Mouse (Mus musculus): Measurements from ENCODE around the gene Aff3.

Gene Aff3

DNA sequence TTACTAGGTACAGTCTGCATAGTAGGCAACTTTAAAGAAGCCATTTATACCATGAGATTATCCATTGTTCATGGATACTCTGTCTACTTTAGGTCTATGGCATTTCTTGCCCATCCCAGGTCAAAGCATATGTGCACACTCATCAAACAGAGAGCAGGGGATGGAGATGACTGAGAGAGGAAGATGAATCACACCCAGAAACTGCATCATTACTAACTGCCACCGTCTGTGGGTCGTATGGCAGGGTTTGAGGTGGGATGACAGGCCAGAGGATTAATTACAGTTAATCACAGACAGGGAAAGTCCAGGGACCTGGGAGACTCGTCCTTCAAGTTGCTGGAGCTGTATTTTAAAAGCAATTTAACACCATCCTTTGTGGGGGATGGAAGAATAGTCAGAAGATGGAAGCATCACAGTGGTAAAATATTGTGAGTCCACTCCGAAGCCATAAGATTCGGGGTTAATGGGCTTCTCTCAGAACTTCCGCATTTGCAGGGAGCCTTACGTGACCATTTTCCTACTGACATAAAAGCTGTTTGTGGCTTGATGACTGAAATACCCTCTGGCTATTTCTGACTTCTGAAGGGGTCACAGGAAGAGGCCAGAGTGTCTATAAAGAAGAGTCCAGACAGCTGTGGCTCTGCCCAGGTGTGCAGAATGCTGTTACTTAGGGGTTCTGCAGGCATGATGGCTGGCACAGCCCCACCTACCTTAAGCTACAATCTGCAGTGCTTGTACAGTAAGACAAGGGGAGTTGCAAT lies 427.5 kb downstream of the Aff3 start:
- WGBS: 80% methylated on average over 7 of the region's 7 CpGs

DNA sequence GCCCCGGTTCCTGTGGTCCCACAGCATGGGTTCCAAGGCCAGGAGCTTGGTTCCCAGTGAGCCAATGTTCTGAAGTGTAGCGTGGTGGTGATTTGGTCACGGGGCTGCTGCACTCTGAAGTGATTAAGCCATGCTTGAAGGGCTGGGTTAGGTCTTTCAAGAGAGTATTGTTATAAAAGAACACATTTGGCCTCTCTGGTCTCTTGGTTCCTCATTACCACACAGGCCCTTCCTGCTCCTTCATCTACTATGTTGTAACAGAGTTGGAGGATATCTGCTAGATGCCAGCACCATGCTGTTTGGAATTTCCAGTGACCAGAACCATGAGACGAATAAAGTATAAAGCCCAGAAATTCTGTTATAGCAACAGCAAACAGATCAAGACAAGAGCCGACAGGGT lies 431.6 kb downstream of the Aff3 start:
- WGBS: 90% methylated on average over 5 of the region's 5 CpGs

- 86% methylated on average over 8 of the region's 8 CpGs for WGBS
Observed at GRCm38 (mm10) chr1:38230041-38230440, 434.7 kb downstream of the Aff3 start.

DNA sequence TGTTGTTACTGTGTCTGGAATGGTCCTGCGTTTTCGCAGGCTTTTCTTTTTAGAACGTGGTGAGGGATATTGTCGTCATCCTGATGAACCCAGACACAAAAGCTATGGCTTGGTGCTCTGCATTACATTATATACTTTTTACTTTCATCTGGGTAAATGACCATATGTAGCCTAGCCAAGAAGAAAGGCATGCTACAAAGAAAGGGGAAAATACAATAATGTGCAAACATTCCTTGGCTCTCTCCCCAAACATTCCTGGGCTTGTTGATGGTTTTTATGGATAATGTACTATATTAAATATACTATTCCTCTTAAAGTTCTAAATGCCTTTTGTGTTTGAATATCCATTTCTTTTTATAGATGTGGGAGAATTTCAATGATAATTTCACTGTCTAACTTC lies 435.9 kb downstream of the Aff3 start:
- 88% methylated on average over 4 of the region's 4 CpGs for WGBS

GRCm38 (mm10) chr1:38225166-38225565 lies 439.6 kb downstream of the Aff3 start:
- WGBS: 95% methylated on average over 3 of the region's 3 CpGs

GRCm38 (mm10) chr1:38222160-38222559 lies 442.6 kb downstream of the Aff3 start:
- WGBS: 58% methylated on average over 1 of the region's 1 CpGs

DNA sequence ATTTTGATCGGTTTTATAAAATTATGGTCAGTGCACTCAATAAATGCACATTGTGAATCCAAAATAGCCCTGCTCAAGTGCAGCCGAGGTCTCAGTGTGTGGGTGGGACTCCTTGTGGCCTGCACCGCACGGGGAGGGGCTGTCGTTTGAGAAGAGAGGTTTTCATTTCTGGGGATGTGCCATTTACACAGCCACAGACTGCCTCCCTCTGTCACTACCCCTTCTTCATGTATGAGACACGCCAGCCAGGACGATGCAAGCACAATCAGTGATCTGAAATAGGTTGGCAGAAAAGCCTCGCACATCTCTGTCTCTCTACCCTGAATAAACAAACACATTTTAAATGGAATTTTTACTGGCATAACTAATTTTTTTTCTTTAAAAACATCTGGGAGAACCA lies 443.3 kb downstream of the Aff3 start:
- 43% methylated on average over 8 of the region's 8 CpGs for WGBS

- WGBS: 64% methylated on average over 31 of the region's 31 CpGs
Observed at GRCm38 (mm10) chr1:38217912-38218795, 446.6 kb downstream of the Aff3 start.

DNA sequence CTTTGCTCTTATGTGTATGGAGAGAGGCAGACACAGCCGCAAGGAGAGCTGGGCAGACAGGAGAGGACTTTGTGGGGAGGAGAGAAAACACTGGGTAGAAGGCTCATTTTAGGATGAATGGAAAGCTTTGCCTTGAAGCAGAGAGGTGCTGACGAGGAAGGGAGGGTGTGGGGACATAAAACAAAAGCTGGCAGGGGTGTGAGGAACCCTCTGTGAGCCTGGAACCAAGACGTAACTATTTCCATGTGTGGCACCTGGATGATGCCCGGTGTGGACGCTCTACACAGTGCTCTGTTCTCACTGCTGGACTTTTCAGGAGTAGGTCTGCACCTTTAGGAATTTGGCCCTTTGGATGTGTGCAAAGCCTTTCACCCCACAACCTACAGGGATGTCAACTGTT lies 447.7 kb downstream of the Aff3 start:
- WGBS: 80% methylated on average over 5 of the region's 5 CpGs

DNA sequence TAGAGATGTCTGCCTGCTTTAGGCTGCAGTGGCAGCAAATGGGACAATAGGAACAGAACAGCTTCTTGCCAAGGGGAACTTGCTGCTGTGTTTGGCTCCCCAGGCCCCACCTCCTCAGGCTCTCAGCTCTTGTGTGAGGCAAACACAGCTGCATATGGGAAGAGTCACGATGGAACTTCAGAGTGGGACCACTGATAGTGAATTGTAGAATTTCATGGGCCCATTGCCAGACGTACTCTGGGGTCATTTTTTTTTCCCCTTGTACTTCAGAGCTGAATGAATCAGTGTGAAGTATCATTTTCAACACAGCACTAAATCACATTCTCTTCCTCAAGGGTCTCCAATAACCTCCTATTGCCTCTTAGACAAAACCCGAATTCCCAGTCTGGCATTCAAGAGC lies 451.4 kb downstream of the Aff3 start:
- WGBS: 75% methylated on average over 3 of the region's 3 CpGs

DNA sequence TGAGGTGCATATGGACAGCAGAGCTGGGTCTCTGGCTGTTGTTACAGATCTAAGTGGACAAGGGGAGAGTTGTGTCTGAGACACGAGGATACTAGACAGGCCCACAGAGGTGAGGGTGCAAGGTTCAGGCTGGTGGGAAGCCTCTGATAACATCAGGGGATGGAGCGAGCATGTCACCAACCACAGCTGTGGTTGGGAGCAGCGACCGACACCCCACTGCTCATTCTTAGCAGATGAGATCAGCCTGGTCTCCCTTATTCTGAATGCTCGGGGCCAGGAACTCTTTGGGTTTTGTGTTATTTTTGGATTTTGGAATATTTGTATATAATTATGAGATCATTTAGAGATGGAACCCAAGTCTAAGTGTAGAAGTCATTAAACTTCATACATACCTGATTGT lies 452.4 kb downstream of the Aff3 start:
- WGBS: 87% methylated on average over 5 of the region's 5 CpGs

DNA sequence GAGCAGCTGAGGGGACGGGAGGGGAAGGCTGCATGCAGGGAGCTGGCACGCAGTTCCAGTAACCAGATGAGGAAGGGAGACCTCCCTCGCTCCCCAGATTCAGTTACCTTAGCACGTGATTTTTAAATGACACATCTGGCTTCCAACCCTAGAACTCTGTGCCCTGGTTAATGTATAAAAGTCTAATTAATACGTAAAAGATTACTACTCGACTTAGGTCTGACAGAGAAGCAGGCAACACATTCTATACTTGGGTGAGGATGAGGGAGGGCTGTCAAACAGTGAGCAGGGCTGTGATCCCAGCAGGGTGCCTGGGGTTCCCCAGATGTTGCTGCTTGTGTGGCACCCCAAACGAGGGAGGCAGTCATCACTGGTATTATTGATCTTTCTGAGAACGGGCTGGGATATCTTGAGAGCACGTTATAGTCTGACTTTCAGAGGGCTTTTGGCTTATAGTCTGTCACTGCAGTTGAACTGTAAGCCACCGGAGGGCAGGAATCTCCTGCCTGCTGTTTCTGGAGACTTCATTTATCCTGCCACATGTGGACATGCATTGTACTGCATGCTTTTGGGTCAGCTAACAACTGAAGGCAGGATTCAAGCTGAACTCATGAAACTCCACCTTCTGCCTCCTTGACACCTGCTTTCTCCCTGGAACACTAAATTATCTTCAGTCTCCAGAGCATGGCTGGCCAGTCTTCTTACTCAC lies 462.1 kb downstream of the Aff3 start:
- 83% methylated on average over 10 of the region's 10 CpGs for WGBS

GRCm38 (mm10) chr1:38201796-38202195 lies 463.0 kb downstream of the Aff3 start:
- WGBS: 86% methylated on average over 3 of the region's 3 CpGs

GRCm38 (mm10) chr1:38199669-38200635 lies 464.8 kb downstream of the Aff3 start:
- 44% methylated on average over 17 of the region's 17 CpGs for WGBS

- 64% methylated on average over 15 of the region's 15 CpGs for WGBS
Observed at GRCm38 (mm10) chr1:38198393-38199029, 466.2 kb downstream of the Aff3 start.

GRCm38 (mm10) chr1:38197145-38197682 lies 467.5 kb downstream of the Aff3 start:
- 64% methylated on average over 8 of the region's 8 CpGs for WGBS

DNA sequence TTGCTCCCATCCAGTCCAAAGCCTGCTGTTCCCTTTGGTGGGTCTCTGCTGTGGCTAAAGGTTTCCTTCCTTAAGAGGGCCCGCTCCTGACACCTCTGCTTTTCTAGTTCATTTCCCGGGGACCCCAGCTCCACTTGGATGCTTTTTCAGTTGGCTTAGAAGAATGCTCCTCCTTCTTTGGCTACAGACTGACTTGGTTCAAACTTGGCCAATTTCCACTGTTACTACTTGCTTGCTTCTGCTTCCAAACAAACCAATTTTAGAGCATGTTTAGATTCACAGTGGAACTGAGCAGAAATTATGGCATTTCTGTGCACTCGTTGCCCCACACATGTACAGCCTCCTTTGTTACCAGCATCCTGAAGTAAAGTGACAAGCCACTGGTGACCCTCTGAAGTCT lies 469.0 kb downstream of the Aff3 start:
- 71% methylated on average over 3 of the region's 3 CpGs for WGBS

DNA sequence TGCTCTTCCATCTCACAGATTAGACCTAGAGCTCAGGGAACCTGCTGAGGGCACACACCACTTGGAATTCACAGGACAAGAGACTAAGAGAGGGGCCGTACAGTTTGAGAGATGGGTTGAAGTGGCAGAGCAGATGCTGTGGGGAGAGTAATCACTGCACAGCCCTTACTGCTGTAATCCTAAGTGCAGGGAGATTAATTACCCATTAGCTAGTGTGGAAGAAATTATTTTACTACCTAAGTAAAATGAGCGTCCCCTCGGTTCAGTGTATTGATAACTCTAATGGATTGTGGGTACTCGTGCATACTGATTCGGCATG lies 478.6 kb downstream of the Aff3 start:
- WGBS: 94% methylated on average over 5 of the region's 5 CpGs

DNA sequence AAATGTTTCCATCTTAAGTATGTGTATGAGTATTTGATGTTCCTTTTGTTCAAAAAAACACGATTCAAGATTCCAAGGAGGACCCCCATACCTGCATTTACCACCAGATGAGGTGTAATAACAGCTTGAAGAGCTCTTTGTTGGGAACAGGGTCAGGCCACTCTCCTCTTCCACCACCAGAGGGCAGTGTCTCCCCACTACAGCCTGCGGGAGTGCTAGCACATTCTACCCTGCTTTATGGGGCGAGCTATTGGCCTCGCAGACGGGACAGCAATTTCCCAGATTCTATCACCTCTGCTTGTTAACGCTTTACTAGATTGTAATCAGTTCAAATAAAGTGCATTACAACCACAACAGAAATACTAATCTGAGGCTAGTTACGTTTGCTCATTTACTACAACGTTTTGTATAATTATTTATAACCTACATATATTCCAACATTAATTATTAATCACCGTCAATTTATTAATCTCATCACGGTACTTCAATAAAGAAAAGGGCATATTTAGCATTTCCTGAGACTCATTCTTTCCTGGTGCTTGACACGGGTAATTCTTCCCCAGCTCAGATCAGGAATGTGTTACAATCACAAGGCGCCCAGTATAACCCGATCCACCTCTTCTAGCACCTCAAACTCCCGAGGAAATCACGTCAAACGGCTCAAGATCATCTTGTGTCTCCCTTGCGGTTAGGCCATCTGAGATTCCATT lies 479.1 kb downstream of the Aff3 start:
- WGBS: 50% methylated on average over 17 of the region's 17 CpGs

DNA sequence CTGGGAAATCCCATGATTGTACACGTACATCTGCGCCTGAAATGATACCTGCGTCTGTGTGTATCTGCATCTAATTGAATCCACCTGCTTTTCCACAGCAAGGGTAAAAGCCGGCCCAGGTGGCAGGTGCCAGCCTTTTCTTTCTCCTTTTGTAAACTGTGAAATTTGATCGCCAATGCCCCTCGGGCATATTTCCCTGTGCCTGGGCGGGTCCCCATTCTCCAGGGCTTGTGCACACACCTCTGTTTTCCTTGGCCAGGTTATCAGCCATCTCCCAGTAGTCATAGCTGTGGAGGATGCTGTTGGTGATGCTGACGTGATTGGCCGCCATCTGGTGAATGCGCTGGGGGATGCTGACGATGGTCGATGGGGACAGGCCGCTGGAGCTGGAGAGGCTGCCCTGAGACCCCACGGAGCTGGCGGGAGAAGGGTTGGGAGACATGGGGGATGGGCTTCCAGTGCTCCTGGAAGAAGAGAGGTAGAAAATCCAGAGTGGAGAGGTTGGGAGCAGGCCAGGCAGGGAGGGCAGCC lies 483.7 kb downstream of the Aff3 start:
- 74% methylated on average over 15 of the region's 15 CpGs for WGBS

Measured in cerebral cortex, adult 2 months (tissue).